Mouse (Mus musculus) ovary, postnatal 36 days (tissue): ENCODE measurements at regions not wholly inside any gene's neighbourhood (a gene's known extent, or its start where the extent isn't known, plus 50 kb on each side); places are given as distances from the start of the nearest gene placed in this dataset.
A peak's percentile ranks its signal among the peaks of the same experiment; 100 is the strongest.
"Not testable (repeated sequence)": the region's sequence is repeated elsewhere in the genome, so short reads cannot be mapped to it uniquely, and the experiment has no call there.

ENCODE experiments used
- DNase-seq: peaks from one replicate; pipeline ENCODE4 v3.0.0; 2022; ENCODE audit warnings: low spot score, mixed read lengths

GRCm38 (mm10) chr6:3201507-3201906, 197.9 kb downstream of the Samd9l start:
- DNase-seq: not testable (repeated sequence)

- peak; percentile 17 for DNase-seq
Observed at GRCm38 (mm10) chr6:3201107-3201506, 198.3 kb downstream of the Samd9l start.

DNA sequence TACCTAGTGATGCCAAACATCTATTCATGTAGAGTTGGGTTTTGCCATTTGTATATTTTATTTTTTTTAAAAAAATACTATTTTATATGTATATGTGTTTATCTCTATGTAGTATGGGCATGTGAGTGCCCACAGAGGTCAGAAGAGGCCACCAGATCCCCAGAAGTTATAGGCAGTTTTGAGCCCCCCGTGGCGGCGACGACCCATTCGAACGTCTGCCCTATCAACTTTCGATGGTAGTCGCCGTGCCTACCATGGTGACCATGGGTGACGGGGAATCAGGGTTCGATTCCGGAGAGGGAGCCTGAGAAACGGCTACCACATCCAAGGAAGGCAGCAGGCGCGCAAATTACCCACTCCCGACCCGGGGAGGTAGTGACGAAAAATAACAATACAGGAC, 198.8 kb downstream of the Samd9l start:
- DNase-seq: peak; percentile 67

DNA sequence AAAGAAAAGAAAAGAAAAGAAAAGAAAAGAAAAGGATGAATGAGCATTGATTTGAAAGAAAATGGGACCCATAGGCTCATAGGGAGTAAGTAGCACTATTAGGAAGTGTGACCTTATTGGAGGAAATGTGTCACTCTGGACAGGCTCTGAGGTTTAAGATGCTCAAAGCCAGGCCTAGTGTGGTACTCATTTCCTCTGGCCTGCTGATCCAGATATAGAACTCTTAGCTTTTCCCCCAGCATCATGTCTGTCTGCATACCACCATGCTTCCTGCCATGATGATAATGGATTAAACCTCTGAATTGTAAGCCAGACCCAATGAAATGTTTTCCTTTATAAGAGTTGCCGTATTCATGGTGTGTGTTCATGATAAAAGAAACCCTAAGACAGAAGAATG, 206.9 kb downstream of the Samd9l start:
- DNase-seq: not testable (repeated sequence)

- DNase-seq: not testable (repeated sequence)
Observed at GRCm38 (mm10) chr6:3191695-3192423, 207.5 kb downstream of the Samd9l start.

DNA sequence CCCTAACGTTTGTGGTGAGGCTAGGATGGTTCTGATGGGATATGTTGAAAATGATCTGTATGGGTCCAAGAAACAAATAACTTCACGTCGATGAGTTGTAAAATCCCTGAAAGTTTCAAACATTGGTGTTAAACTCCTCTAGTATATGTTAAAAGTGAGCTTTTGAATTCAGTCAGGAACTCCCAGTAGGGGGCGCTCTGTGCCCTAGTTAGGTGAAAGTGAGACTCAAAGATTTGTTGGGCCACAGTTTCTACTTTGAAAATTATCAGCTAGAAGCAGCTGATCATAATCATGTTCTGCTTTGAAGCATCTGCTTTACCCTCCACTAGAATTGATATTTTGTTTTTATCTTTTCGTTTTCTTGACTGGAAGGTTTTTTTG, 215.6 kb downstream of the Samd9l start:
- peak; percentile 36 for DNase-seq

GRCm38 (mm10) chr6:3182889-3183818, 216.2 kb downstream of the Samd9l start:
- DNase-seq: peak; percentile 56

DNA sequence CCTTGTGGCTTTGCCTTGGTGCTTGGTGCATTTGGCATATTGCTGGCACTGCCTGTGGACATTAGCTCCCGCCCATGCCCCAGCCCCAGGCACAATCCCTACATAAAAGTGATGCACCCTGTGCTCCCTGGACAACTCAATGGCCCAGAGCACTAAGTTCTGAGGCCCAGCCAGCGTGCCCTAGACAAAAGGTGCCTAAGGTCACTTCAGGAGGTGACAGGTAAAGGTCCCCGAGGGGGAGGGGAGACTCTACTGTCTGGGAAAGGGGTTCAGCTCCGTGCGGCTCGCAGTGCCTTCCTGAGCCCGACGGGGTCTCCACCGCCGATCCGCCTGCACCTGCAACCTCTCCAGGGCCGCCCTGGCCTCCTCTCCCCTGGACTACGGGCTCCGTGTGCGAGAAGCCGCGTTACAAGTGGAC, 216.9 kb downstream of the Samd9l start:
- DNase-seq: not testable (repeated sequence)

DNA sequence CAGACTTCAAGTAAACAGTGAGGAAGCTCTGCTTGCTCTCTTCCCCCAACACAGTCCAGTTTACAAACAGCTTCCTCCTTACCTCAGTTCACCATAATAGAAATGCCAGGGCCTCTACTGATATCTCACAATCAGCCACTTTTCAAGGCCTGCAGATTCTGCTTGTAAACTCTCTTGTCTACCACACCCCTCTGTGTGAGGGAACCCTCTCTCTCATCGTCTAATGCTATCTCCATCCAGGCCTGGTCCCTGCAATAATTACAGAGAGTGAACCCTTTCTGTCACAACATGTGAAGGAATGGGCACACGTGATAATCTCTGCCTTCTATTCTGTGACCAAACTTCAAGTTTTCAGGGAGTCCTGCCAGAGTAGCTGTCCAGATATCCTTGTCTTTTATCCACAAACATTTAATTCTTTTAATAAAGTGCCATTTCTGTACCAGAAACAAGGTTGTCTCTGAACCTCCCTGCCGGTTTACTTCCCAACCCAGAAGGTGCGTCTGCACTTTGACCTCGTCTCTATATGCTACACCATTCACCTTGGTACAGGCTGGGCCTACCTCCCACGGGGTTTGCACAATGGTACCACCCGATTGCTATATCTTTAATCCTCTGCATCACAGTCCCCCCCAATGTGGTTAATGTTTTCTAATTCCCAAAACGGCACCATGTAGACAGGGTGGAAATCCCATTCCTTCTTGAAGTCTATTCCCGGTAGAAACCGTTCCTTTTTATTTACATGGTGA, 219.6 kb downstream of the Samd9l start:
- not testable (repeated sequence) for DNase-seq

DNA sequence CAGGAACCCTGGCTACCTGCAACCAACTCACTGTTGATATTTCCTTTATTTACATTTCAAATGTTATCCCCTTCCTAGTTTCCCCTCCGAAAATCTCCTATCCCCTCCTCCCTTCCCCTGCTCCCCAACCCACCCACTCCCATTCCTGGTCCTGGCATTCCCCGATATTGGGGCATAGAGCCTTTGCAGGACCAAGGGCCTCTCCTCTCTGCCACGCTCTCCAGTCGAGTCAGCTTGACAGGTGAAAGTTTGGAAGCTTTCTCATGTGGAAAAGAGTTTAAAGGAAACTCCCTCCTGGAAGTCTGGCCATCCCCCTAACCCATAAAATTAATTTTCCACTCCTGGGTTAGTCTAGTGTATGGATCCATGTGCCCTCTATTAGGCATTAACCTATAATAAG, 229.9 kb downstream of the Samd9l start:
- DNase-seq: not testable (repeated sequence)

- not testable (repeated sequence) for DNase-seq
Observed at GRCm38 (mm10) chr6:3166149-3166548, 233.2 kb downstream of the Samd9l start.

DNA sequence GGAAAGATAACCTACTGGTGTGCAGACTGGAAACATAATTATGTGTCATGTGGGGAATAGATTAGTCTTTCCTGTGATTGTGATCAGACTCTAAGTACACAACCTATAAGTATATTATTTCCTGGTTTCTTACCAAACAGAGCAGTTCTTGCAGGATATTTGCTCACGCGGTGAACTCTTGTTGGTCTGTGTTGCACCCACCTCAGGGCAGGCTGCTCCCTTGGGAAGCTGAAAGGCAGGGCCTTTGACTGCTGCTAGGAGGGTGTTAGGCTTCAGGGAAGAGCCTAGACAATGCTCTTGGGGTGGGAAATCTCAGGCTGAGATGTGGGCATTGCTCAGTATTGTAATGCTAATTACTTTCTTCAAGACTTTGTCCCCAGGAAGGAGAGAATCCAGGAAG, 247.5 kb downstream of the Samd9l start:
- DNase-seq: not testable (repeated sequence)

DNA sequence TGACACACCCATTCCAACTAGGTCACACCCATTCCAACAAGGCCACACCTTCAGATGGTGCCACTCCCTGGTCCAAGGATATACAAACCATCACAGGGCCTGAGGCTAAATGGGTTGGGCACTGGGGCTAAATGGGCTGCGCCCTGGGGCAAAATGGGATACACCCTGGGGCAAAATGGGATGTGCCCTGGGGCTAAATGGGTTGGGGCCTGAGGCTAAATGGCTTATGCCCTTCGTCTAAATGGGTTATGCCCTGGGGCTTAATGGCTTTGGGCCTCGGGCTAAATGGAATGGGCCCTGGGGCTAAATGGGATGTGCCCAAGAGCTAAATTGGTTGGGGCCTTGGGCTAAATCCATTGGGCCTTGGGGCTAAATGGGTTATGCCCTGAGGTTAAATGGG, 261.5 kb downstream of the Samd9l start:
- not testable (repeated sequence) for DNase-seq

- DNase-seq: not testable (repeated sequence)
Observed at GRCm38 (mm10) chr6:3133763-3134162, 265.6 kb downstream of the Samd9l start.

DNA sequence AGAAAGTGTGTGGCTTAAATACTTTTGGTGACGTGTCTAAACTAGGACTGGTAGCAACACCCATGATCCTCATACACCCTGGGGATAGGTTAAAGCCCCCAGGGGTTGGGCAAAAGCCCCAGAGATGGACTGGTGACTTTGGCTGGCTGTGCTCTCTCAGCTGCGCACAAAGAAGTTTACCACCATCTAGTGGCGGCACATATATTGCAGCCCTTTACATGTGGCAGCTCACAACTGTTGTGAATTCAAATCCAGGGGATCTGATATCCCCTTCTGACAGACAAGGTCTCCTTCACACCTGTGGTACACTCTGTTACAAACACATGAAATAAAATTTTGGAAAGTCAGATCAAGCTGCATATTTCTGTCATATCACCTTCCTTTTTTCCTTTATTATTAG, 283.1 kb downstream of the Samd9l start:
- DNase-seq: not testable (repeated sequence)
